Comparison of ENCODE assay signal across 39 mouse cellular contexts in the genomic region with DNA sequence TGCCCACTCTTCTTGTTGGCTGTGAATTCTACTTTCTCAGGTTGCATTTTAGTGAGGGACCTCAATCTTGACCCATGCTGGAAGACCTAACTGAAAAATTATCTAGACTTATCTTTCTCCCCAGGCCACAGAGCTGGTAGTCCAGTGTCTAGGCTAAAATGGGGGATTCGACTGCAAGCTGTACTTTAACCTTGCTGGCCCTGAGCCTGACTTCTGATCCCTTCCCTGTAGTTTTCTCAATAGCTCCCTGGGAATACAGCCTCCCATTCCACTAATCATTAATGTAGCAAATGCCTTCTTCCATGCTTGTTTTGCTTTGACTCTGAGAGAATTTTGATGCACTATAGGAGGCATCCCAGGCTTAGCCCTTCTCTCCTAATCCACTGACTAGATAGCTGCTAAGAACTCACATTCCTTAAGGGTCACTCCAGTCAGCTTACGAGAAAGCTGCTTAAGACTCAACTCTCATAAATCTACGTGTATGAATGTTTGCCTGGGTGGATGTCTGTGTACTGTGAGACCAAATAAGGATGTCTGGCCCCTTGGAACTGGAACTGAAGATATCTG. TPM values are rescaled to one million over a fixed set of nuclear protein-coding genes. Genes with fewer than 3 reads are reported as not detected.
DNase-seq lines count a peak whose midpoint lies in the region; ATAC-seq and TF ChIP-seq lines count a peak whose summit lies in the region.
"Had no signal": no experiment of that assay in that cellular context is flagged by ENCODE, and none has a peak within 500 bp of the region (broad histone marks: within the 10 kb centered on the region; RNA-seq: fewer than 3 reads in every experiment).

No protein-coding gene starts in this region.

- peaks cover 8% of the 10 kb centered on the region for H3K4me1 ChIP-seq in liver, adult 2 months (ENCODE audit: control insufficient read depth, insufficient read depth, low read length)
- H3K4me1 ChIP-seq: forebrain, embryonic 13.5 days; lung, embryonic 15.5 days; neural tube, embryonic 12.5 days had no signal

- no peaks in the 10 kb centered on the region for H3K36me3 ChIP-seq in liver, adult 2 months (ENCODE audit: control insufficient read depth, insufficient read depth, low read length)
- H3K36me3 ChIP-seq: lung, embryonic 15.5 days; neural tube, embryonic 12.5 days had no signal

- TF ChIP-seq CTCF in liver, adult 2 months (IDR thresholded peaks at IDR 0.05; ENCODE audit: low read depth, low read length), result no peak

- peak overlapping the region; percentile 89 for H3K27ac ChIP-seq in liver, adult 2 months (replicated peaks; ENCODE audit: insufficient read depth, low read depth, low read length)
- H3K27ac ChIP-seq: forebrain, embryonic 13.5 days; layer of hippocampus, adult 2 months; liver, embryonic 14.5 days; lung, embryonic 15.5 days; neural tube, embryonic 12.5 days had no signal

- no peak overlapping the region for H3K4me3 ChIP-seq in liver, adult 2 months (ENCODE audit: insufficient read depth, low read depth, low read length)
- H3K4me3 ChIP-seq: forebrain, embryonic 13.5 days; layer of hippocampus, adult 2 months; lung, embryonic 15.5 days; neural tube, embryonic 12.5 days had no signal

- H3K79me2 ChIP-seq in liver, adult 2 months (ENCODE audit: control insufficient read depth, insufficient read depth, low read length), result no peaks in the 10 kb centered on the region

- no peaks in the 10 kb centered on the region for H3K27me3 ChIP-seq in liver, adult 2 months (ENCODE audit: control insufficient read depth, insufficient read depth, low read length)
- H3K27me3 ChIP-seq: forebrain, embryonic 13.5 days; lung, embryonic 15.5 days; neural tube, embryonic 12.5 days had no signal

- 47% methylated on average over 3 of the region's 3 CpGs for WGBS in liver, adult 2 months

- no peak overlapping the region for H3K9ac ChIP-seq in liver, adult 2 months (ENCODE audit: low read depth, low read length)
- H3K9ac ChIP-seq: forebrain, embryonic 13.5 days; liver, embryonic 14.5 days; lung, embryonic 15.5 days; neural tube, embryonic 12.5 days had no signal

- no peak for TF ChIP-seq POLR2A in liver, adult 2 months (IDR thresholded peaks at IDR 0.05; ENCODE audit: extremely low read depth, insufficient read depth, low read length)

- DNase-seq in liver, adult 2 months (ENCODE audit: extremely low read depth, low read depth, low spot score), result peak; percentile 75
- no peak for DNase-seq in liver
- DNase-seq in kidney, adult 8-10 months, result peak; percentile 49 to 54
- DNase-seq in kidney, postnatal 10 days, result peak; percentile 7
- DNase-seq in adrenal gland, postnatal 4 days (ENCODE audit: low spot score in 2 of 2), result no peak
- DNase-seq in heart, adult 8-10 months (ENCODE audit: low spot score), result no peak
- DNase-seq: adrenal gland, adult 2 months; adrenal gland, postnatal 36 days; cerebellum, adult 2 months; cerebellum, postnatal 14 days; gastrocnemius, postnatal 10 days; heart, postnatal 14 days; left cerebral cortex, postnatal 4 days; right cerebral cortex, postnatal 14 days; thymus, postnatal 4 days had no signal

- no peak for ATAC-seq in megakaryocyte-erythroid progenitor cell, adult 5-6 weeks (replicated peaks; ENCODE audit: low FRiP score, low TSS enrichment, poor library complexity, severe bottlenecking)
- ATAC-seq: activated CD4-positive, CD25-positive, alpha-beta regulatory T cell, adult 4 months; CD4-positive, CD25-positive, alpha-beta regulatory T cell, adult 4 months; forebrain, embryonic 13.5 days; hindbrain, embryonic 16.5 days; midbrain, embryonic 16.5 days had no signal

RNA-seq across cellular contexts. Expression of gene Rhox2h, which starts 28.8 kb away (rescaled TPM):
- not detected in 2 replicates for total RNA-seq in liver, adult 2 months (2014; rRNA removed)
- polyA plus RNA-seq in liver, adult 2 months (2012; rRNA removed), result not detected in 2 replicates
- total RNA-seq in megakaryocyte-erythroid progenitor cell, adult 5-6 weeks (2014; fragmentation: Nextera tagmentation), result not detected in 2 replicates
- not detected in 2 replicates for total RNA-seq in megakaryocyte-erythroid progenitor cell, adult 5-6 weeks (2017)
- not detected for total RNA-seq in adrenal gland, postnatal 4 days (2021)
- under 1 TPM in 2 of 4 experiments, not detected in 2; 0.63 to 0.72 TPM for total RNA-seq in heart, adult 8-10 months (2022)
- total RNA-seq: adrenal gland, adult 2 months; adrenal gland, postnatal 36 days; gastrocnemius, postnatal 10 days; heart, postnatal 14 days; layer of hippocampus, adult 2 months; layer of hippocampus, postnatal 25 days; left cerebral cortex, postnatal 4 days; megakaryocyte progenitor cell, adult 5-6 weeks had no signal
- polyA plus RNA-seq: activated CD4-positive, CD25-positive, alpha-beta regulatory T cell, adult 4 months; adrenal gland, adult 2 months; CD4-positive, CD25-positive, alpha-beta regulatory T cell, adult 4 months; cerebellum, adult 2 months; cortical plate, adult 2 months; embryonic facial prominence, embryonic 11.5 days; forebrain, embryonic 13.5 days; gonadal fat pad, adult 2 months; heart, embryonic 14.5 days; hindbrain, embryonic 11.5 days; hindbrain, embryonic 16.5 days; intestine, embryonic 14.5 days; limb, embryonic 14.5 days; liver, embryonic 14.5 days; lung, embryonic 15.5 days; midbrain, embryonic 11.5 days; midbrain, embryonic 16.5 days; neural tube, embryonic 12.5 days; small intestine, adult 2 months; stomach, embryonic 14.5 days; testis, adult 2 months; thymus, postnatal 0 days had no signal

RNA-seq across cellular contexts. Expression of gene Rhox3h, which starts 33.3 kb away (rescaled TPM):
- total RNA-seq in liver, adult 2 months (2014; rRNA removed), result not detected in 2 replicates
- polyA plus RNA-seq in liver, adult 2 months (2012; rRNA removed), result not detected in 2 replicates
- not detected in 2 replicates for total RNA-seq in megakaryocyte-erythroid progenitor cell, adult 5-6 weeks (2014; fragmentation: Nextera tagmentation)
- not detected in 2 replicates for total RNA-seq in megakaryocyte-erythroid progenitor cell, adult 5-6 weeks (2017)
- total RNA-seq in adrenal gland, postnatal 4 days (2021), result not detected
- not detected for total RNA-seq in heart, adult 8-10 months (2022)
- total RNA-seq: adrenal gland, adult 2 months; adrenal gland, postnatal 36 days; gastrocnemius, postnatal 10 days; heart, postnatal 14 days; layer of hippocampus, adult 2 months; layer of hippocampus, postnatal 25 days; left cerebral cortex, postnatal 4 days; megakaryocyte progenitor cell, adult 5-6 weeks had no signal
- polyA plus RNA-seq: activated CD4-positive, CD25-positive, alpha-beta regulatory T cell, adult 4 months; adrenal gland, adult 2 months; CD4-positive, CD25-positive, alpha-beta regulatory T cell, adult 4 months; cerebellum, adult 2 months; cortical plate, adult 2 months; embryonic facial prominence, embryonic 11.5 days; forebrain, embryonic 13.5 days; gonadal fat pad, adult 2 months; heart, embryonic 14.5 days; hindbrain, embryonic 11.5 days; hindbrain, embryonic 16.5 days; intestine, embryonic 14.5 days; limb, embryonic 14.5 days; liver, embryonic 14.5 days; lung, embryonic 15.5 days; midbrain, embryonic 11.5 days; midbrain, embryonic 16.5 days; neural tube, embryonic 12.5 days; small intestine, adult 2 months; stomach, embryonic 14.5 days; thymus, postnatal 0 days had no signal

RNA-seq across cellular contexts. Expression of gene Rhox4g, which starts 50.8 kb away (rescaled TPM):
- not detected in 2 replicates for total RNA-seq in liver, adult 2 months (2014; rRNA removed)
- not detected in 2 replicates for polyA plus RNA-seq in liver, adult 2 months (2012; rRNA removed)
- total RNA-seq in megakaryocyte-erythroid progenitor cell, adult 5-6 weeks (2014; fragmentation: Nextera tagmentation), result not detected in 2 replicates
- total RNA-seq in megakaryocyte-erythroid progenitor cell, adult 5-6 weeks (2017), result not detected in 2 replicates
- total RNA-seq in adrenal gland, postnatal 4 days (2021), result not detected
- total RNA-seq in heart, adult 8-10 months (2022), result not detected
- total RNA-seq: adrenal gland, adult 2 months; adrenal gland, postnatal 36 days; gastrocnemius, postnatal 10 days; heart, postnatal 14 days; layer of hippocampus, adult 2 months; layer of hippocampus, postnatal 25 days; left cerebral cortex, postnatal 4 days; megakaryocyte progenitor cell, adult 5-6 weeks had no signal
- polyA plus RNA-seq: activated CD4-positive, CD25-positive, alpha-beta regulatory T cell, adult 4 months; adrenal gland, adult 2 months; CD4-positive, CD25-positive, alpha-beta regulatory T cell, adult 4 months; cerebellum, adult 2 months; cortical plate, adult 2 months; embryonic facial prominence, embryonic 11.5 days; forebrain, embryonic 13.5 days; gonadal fat pad, adult 2 months; heart, embryonic 14.5 days; hindbrain, embryonic 11.5 days; hindbrain, embryonic 16.5 days; intestine, embryonic 14.5 days; limb, embryonic 14.5 days; liver, embryonic 14.5 days; lung, embryonic 15.5 days; midbrain, embryonic 16.5 days; neural tube, embryonic 12.5 days; small intestine, adult 2 months; stomach, embryonic 14.5 days; testis, adult 2 months; thymus, postnatal 0 days had no signal

RNA-seq across cellular contexts. Expression of gene Rhox2g, which starts 58.6 kb away (rescaled TPM):
- not detected in 2 replicates for total RNA-seq in liver, adult 2 months (2014; rRNA removed)
- not detected in 2 replicates for polyA plus RNA-seq in liver, adult 2 months (2012; rRNA removed)
- total RNA-seq in megakaryocyte-erythroid progenitor cell, adult 5-6 weeks (2014; fragmentation: Nextera tagmentation), result not detected in 2 replicates
- total RNA-seq in megakaryocyte-erythroid progenitor cell, adult 5-6 weeks (2017), result not detected in 2 replicates
- not detected for total RNA-seq in adrenal gland, postnatal 4 days (2021)
- not detected for total RNA-seq in heart, adult 8-10 months (2022)
- total RNA-seq: adrenal gland, adult 2 months; adrenal gland, postnatal 36 days; gastrocnemius, postnatal 10 days; heart, postnatal 14 days; layer of hippocampus, adult 2 months; layer of hippocampus, postnatal 25 days; left cerebral cortex, postnatal 4 days; megakaryocyte progenitor cell, adult 5-6 weeks had no signal
- polyA plus RNA-seq: activated CD4-positive, CD25-positive, alpha-beta regulatory T cell, adult 4 months; adrenal gland, adult 2 months; CD4-positive, CD25-positive, alpha-beta regulatory T cell, adult 4 months; cerebellum, adult 2 months; cortical plate, adult 2 months; embryonic facial prominence, embryonic 11.5 days; forebrain, embryonic 13.5 days; gonadal fat pad, adult 2 months; heart, embryonic 14.5 days; hindbrain, embryonic 11.5 days; hindbrain, embryonic 16.5 days; intestine, embryonic 14.5 days; limb, embryonic 14.5 days; liver, embryonic 14.5 days; lung, embryonic 15.5 days; midbrain, embryonic 11.5 days; midbrain, embryonic 16.5 days; neural tube, embryonic 12.5 days; small intestine, adult 2 months; stomach, embryonic 14.5 days; testis, adult 2 months; thymus, postnatal 0 days had no signal

Comparison
In these comparisons a context has a peak if more than half of its experiments do, and no peak if none do; other contexts are left out.
1. DNase-seq: peak in liver, adult 2 months (single experiment), kidney, adult 8-10 months (2 of 2) and kidney, postnatal 10 days (single experiment); none in liver (single experiment), adrenal gland, postnatal 4 days (0 of 2) and heart, adult 8-10 months (single experiment).